Mouse (Mus musculus): ENCODE data around the gene Slc2a13.

Gene Slc2a13

GRCm38 (mm10) chr15:91268532-91268931 lies 304.5 kb downstream of the Slc2a13 start:
- no peak for DNase-seq (ENCODE audit: low spot score)

GRCm38 (mm10) chr15:91263926-91264325 lies 309.1 kb downstream of the Slc2a13 start:
- DNase-seq (ENCODE audit: low spot score) = no peak

DNA sequence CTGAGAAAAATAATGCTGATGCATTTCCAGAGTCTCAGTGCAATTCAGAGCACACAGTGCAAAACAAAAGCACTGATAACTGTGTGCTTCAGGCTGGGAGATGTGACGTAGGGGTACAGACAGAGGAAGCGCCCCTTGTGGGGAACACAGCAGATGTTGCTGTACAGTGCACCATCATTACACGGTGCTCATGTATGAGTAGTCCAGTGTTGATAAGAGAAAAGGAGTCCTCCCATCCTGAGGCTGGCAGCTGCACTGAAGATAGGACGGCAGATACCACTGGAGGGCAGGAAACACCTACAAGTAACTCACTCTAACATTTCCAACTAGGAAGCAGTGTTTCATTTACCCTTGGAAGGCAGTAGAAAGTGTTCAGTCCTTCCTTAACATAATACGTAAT lies 312.5 kb downstream of the Slc2a13 start:
- DNase-seq (ENCODE audit: low spot score) = no peak

DNA sequence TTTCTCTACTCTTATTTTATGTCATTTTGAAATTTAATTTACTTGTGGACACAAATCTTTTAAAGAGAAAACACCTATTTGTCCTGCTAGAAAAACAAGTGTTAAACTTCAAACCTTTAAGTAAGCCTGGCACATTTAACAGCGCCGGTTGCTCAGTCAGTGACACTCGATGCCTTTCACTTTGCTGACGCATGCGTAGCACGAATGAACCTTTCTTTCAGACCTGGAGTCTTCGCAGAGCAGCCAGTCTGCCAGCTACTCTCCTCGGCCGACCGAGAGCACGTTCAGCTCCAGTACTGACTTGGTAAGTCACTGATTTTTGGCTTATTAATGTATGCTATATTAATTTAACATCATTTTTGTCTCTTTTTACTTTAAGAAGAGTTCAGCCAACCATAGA lies 315.9 kb downstream of the Slc2a13 start:
- no peak for DNase-seq (ENCODE audit: low spot score)

DNA sequence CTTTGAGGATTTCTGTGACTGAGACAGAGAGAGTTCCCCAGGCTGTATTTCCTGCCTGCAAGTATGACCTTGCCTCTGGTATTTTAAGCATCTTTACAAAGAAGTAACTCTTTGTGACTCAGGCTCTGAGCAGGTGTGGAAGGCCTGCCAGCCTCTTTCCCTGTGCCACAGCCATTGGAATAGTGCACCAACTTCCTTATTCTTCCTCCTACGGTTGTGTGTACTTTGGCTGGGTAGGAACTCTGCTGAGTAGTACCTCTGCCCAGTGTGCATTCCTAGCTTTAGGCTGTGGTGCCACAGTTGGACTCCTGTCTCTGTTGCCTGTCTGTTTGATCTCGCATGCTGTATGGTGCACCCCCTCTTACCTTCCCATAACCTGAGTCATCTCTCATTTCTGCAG lies 317.8 kb downstream of the Slc2a13 start:
- no peak for DNase-seq (ENCODE audit: low spot score)

DNA sequence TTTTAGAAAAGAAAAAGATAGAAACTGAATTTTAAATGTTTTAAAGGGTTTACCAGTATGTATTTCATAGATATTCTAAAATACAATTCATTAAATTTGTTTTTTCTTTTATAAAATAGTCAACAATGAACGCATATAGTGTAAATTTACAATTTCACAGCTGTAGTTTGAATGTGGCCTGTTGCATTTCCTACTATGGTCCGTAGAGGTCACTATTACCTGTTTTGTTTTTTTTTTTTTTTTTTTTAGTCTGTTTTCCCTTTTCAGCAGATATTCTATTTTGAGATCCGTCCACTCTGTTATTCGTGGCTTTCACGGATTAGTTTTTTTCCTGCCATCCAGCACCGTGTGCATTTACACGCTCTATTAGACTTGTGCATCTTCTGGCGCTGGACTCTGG lies 320.1 kb downstream of the Slc2a13 start:
- no peak for DNase-seq (ENCODE audit: low spot score)

- DNase-seq (ENCODE audit: low spot score) = no peak
Measured at GRCm38 (mm10) chr15:91251544-91252408, 321.3 kb downstream of the Slc2a13 start.

DNA sequence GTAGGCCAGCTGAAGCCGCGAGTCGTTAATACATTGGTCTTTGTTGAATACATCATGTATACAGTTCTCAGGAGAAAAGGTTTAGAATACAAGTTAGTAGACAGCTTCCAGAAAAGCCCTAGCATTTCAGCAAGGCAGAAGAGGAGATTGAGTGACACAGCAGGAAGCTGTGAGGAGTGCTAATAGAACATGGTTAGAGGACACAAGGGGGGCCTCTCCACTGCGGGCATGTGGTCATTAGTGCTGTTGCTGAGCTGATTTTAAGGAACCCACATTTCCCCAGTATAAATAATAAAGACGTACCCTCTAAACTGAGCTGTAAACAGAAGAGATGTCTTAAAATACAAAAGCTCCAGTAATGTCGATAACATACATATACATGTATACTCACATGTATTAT lies 322.2 kb downstream of the Slc2a13 start:
- DNase-seq (ENCODE audit: low spot score) = no peak

DNA sequence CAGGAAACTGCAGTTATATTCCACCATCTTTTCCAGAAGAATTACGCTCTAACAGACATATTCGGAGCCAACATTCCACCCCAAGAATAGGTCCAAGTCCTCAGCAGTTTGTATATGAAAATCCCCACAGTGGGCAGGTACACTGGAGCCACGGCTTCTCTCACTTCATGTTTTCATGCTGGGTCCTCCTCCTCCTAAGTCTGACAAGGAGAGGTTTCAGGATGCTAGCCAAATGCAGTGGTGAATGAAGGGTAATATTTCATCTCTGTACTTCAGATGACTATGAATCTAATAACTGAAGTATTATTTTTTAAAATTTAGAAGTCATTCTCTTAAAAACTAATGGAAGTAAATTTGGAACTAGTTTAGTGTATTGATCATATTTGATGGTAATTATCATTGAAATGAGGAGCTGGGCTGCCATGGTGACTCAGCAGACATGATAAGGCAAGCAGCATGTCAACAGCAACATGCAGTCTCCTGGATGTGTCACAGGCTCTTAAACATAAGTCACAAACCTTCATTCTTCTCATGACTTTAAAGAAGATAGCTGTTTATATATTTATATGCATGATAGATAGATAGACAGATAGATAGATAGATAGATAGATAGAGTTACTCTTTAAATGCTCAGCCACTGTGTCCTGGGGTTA lies 332.3 kb downstream of the Slc2a13 start:
- no peak for DNase-seq (ENCODE audit: low spot score)

GRCm38 (mm10) chr15:91237294-91237693 lies 335.8 kb downstream of the Slc2a13 start:
- DNase-seq (ENCODE audit: low spot score) = no peak

Data from testis, postnatal 10 days (tissue).